Mouse (Mus musculus): ENCODE measurements around the gene Hmga1b.
"Not testable (repeated sequence)": the region's sequence is repeated elsewhere in the genome, so short reads cannot be mapped to it uniquely, and the experiment has no call there.

The Hmga1b gene

DNA sequence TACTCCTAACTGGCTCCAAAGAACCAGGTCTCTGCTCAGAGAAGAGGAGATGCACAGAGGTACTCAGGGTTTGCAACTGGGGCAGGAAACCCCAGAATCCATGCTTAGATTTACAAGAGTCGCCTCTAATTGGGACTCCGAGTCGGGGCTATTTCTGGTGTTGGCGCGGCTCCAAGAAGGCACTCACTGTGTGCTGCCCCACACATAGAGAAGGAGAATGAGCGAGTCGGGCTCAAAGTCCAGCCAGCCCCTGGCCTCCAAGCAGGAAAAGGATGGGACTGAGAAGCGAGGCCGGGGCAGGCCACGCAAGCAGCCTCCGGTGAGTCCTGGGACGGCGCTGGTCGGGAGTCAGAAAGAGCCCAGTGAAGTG is at the start of gene Hmga1b:
Gene Hmga1b (plus strand): TSS at position 123 of the 370 bp plus-strand sequence.
- DNase-seq (ENCODE audit: low spot score): not testable (repeated sequence)

DNA sequence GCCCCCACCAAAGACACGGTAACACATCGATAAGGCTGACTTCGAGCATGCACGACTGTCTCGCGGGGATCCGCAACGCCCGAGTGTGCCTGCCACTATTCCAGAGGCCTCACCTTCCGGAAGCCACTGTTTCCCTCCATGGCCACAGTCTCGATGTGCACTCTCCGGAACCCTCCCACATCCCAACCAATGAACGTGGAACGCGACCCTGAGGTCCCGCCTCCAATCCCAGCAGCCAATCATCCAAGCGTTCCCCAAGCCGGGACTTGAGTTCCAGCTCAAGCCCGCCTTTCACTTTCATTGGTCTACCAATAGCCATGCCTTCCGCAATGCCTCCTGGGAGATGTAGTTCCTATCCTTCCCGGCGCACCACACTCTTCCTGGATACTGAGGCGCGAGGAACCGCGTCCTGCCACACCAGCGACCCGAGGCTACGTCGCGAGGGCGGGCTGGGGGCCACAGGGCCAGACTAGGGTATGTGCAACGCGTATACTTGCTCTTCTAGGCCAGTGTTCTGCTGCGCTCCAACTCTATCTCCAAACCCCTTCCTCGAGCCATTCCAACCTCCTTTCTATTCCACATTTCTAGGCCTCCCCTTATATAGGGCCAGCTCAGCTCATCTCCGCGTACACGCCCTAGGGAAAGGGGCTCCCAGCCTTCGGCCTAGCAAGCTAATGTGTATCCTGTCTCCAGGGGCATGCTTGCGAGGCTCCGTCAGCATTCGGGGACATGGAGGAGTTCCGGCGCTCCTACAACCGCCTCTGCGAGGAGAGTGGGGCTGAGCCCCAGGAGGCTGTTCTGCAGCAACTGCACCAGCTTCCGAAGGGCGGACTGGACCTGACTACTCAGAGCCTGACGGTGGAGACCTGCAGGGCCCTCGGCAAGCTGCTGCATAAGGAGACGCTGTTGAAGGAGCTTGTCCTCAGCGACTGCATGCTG is 48.7 kb upstream of the Hmga1b start, which contains the start of the genes Cenpx and Lrrc45:
Gene Cenpx (minus strand): TSS at position 159 of the 939 bp plus-strand sequence.
Gene Lrrc45 (plus strand): TSS at position 346 of the 939 bp plus-strand sequence.
- peak; percentile 98 for DNase-seq (ENCODE audit: low spot score)

- no peak for DNase-seq (ENCODE audit: low spot score)
Observed at GRCm38 (mm10) chr11:120714546-120714945, 48.0 kb upstream of the Hmga1b start.

- DNase-seq (ENCODE audit: low spot score): no peak
Observed at GRCm38 (mm10) chr11:120715131-120715530, 47.5 kb upstream of the Hmga1b start.

DNA sequence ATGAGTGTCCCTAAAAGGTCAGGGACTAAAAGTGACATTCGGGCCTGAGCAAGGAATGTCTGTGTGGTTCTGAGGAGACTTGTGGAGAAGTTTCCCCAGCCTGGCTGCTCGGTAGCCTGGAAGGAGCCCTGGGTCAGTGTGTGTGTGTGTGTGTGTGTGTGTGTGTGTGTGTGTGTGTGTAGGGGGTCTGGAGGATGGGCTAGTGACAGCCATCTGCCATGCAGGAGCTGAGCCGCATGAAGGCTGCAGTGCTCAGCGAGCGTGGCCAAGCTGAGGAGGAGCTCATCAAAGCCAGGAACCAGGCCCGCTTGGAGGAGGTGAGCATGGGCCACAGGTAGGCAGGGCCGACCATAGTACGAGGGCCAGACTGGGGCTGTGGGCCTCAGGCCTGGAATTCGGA is 43.4 kb upstream of the Hmga1b start:
- DNase-seq (ENCODE audit: low spot score): no peak

GRCm38 (mm10) chr11:120719841-120720376 is 42.7 kb upstream of the Hmga1b start:
- no peak for DNase-seq (ENCODE audit: low spot score)

DNA sequence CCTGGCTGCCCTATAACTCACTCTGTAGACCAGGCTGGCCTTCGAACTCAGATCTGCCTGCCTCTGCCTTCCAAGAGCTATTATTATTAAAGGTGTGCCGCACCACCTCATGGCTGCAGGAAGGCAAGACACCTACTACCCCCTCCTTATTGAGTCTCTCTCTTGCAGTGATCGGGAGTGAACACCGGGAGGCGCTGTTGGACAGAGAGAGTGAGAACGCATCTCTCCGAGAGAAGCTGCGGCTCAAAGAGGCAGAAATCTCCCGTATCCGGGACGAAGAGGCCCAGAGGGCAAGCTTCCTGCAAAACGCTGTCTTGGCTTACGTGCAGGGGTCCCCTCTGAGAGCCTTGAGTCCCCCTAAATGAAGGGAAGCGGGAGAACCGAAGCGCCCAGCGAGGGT is 42.1 kb upstream of the Hmga1b start:
- peak; percentile 87 for DNase-seq (ENCODE audit: low spot score)

DNA sequence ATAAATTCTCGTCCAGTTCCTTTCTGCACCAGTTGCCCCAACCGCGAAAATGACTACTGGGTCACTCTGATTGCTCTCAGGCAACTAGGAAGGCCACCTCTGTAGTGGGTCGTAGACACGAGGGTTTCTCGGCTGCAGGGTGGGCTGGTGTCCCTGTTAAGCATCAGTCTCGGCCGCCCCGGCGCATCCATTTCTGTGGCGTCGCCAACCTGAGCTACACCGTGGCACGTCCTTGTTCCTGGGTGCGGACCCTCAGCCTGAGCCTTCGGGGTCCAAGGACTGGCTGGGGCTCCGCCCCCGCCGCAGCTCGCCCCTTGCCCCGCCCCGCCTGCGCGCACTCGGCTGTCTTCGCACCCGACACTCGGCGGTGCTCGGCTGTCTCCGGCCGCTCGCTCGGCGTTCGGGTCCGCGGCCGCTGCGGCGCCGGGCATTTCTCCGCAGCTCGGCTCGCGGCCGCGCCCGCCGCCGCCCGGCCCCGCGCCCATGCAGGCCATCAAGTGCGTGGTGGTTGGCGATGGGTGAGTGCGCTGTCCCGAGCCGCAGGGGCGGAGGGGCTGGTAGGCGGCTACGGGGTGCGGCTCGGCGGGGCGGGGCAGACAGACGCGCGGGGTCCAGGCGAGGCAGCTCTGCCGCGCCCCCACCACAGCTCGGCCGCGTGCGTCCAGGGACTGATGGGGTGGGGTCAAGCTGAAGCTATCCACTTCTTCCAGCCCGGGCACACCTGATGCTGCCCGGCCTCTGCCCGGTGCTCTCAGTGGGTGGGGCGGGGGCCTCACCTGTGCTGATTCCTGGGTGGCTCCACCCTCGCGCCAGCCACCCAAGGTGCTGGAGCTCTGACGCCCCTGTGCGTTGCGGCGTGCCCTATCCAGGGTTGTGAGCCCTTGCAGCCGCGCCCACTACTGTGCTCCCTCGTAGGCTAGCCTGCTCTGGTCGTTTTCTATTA is 41.2 kb upstream of the Hmga1b start, which contains the start of gene Rac3:
Gene Rac3 (plus strand): TSS at position 347 of the 943 bp plus-strand sequence.
- DNase-seq (ENCODE audit: low spot score): peak; percentile 62

DNA sequence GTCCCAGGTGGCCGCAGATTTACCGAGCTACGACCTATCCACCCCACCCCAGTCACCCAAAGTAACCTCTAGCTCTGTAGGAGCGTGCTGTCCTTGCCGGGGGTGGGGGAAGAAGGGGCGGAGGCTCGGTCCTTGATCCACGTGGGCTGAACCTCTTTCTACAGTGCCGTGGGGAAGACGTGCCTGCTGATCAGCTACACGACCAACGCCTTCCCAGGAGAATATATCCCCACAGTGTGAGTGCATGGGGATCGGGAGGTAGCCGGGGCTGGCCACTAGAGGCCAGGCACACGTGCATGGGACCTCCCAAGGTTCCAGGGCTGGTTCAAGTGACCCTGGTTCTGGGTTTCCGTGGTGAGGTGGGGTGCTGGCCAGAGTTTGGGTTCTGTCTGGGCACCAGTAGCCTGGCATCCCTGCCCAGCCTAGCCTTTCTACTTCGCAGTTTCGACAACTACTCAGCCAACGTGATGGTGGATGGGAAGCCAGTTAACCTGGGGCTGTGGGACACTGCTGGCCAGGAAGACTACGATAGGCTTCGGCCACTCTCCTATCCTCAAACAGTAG is 40.4 kb upstream of the Hmga1b start:
- DNase-seq (ENCODE audit: low spot score): no peak

DNA sequence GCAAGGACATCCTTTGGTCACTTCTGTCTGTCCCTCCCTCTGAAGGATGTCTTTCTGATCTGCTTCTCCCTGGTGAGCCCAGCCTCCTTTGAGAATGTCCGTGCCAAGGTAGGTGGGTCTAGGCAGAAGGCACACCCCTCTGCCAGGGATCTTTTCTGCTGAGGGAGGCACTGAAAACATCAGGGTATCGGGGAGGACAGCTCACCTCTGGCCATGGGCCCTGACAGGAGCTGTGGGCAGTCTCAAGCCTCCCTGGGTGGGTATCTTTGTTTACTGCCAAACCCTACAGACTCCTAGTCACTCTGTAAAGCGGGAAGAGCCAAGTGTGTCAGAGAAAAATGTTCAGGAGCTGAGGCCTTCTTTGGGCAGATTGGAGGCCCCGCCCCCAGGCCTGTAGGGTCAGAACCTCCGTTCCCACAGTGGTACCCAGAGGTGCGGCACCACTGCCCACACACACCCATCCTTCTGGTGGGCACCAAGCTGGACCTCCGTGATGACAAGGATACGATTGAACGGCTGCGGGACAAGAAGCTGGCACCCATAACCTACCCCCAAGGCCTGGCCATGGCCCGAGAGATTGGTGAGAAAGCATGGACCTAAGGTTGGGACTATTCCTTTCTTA is 39.7 kb upstream of the Hmga1b start:
- no peak for DNase-seq (ENCODE audit: low spot score)

GRCm38 (mm10) chr11:120723509-120723908 is 39.1 kb upstream of the Hmga1b start:
- DNase-seq (ENCODE audit: low spot score): no peak

DNA sequence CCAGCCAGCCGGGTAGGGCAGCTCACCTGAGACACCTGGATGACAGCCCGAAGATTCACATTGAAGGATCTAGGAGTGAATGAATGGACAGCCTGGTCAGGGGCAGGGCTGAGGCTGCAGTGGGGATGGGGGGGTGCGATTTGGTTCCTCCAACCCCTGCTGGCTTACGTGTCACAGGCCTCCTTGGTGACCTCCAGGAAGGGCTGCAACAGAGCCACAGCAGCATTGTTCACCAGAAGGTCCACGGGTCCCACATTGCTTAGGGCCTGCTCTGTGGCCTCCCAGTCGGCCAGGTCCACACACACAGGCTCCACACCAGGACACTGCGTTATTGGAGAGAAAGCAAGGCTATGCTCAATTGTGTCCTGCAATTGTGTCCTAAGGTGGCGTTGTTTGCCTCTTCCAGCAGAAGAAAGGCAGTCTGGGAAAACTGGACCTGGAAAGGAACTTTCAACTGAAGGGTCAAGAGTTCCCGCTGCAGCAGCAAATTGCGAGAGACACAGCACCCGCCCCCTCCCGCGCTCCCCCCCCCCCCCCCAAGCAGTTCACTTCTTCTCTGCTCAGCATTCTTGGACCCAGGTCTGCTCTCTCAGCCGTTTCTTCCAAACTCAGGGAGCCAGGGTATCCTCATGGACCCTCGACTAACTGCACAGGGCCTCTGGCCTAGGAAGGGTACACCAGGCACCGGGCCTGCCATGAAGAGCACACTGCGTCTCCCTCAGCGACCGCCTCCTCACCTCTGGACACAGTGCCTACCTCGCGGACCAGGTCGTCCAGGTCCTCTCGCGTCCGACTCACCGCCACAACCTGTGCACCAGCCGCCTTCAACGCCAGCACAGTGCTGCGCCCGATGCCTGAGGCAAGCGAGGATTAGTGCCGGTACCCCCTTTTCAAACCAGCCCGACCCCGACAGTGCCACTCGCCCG is 36.1 kb upstream of the Hmga1b start:
- DNase-seq (ENCODE audit: low spot score): no peak

GRCm38 (mm10) chr11:120727169-120727527 is 35.4 kb upstream of the Hmga1b start, which contains the start of gene Dcxr:
Gene Dcxr, minus strand, starts transcription at chr11:120727281.
- peak; percentile 86 for DNase-seq (ENCODE audit: low spot score)

- DNase-seq (ENCODE audit: low spot score): no peak
Observed at GRCm38 (mm10) chr11:120727564-120727963, 35.0 kb upstream of the Hmga1b start.

DNA sequence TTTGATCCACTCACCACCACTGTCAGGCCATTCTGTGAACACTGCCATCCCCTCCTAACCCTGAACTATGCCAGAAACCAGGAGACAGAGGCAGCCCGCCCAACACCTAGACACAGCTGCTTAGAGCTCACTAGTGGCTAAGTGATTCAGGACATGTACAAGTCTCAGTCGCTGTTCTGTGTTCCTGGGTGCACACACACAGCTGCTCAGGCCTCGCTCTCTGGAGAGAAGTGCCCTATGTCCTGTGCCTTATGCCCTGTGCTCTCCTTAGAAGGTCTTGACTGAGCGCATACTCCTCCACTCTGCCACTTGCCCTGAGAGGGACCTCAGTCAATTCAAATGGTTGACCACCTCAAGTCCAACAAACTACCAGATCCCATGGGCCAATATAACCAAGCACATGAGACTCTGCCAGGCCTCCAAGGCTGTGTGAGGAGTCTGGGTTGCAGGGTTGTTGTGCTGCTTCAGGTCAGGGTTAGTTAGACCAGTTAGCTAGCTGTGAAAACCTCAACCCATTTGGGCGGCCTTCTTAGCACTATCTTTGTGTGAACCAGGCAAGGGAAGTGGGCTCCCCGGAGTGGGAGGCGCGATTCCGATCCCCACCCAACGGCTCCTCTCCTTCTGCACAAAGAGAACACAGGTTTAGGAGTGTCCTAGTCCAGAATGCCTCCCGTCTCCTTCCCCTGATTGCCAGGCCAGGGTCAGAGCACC is 33.9 kb upstream of the Hmga1b start:
- no peak for DNase-seq (ENCODE audit: low spot score)

GRCm38 (mm10) chr11:120729432-120730050 is 33.1 kb upstream of the Hmga1b start:
- not testable (repeated sequence) for DNase-seq (ENCODE audit: low spot score)

GRCm38 (mm10) chr11:120730331-120730870 is 32.2 kb upstream of the Hmga1b start:
- DNase-seq (ENCODE audit: low spot score): no peak

DNA sequence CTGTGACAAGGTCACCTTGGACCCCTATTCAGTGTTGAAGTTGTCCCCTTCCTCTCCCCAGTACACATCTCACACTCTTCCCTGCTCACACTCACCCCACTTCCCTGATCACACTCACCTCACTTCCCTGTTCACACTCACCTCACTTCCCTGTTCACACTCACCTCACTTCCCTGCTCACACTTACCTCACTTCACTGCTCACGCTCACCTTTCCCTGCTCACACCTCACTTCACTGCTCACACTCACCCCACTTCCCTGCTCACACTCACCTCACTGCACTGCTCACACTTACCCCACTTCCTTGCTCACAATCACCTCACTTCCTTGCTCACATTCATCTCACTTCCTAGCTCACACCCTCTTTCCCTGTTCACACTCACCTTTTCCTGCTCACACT is 31.2 kb upstream of the Hmga1b start:
- no peak for DNase-seq (ENCODE audit: low spot score)

Data from layer of hippocampus, adult 11-12 months (tissue).